Mouse (Mus musculus): Measurements from ENCODE around the gene Lig1.

Gene Lig1

DNA sequence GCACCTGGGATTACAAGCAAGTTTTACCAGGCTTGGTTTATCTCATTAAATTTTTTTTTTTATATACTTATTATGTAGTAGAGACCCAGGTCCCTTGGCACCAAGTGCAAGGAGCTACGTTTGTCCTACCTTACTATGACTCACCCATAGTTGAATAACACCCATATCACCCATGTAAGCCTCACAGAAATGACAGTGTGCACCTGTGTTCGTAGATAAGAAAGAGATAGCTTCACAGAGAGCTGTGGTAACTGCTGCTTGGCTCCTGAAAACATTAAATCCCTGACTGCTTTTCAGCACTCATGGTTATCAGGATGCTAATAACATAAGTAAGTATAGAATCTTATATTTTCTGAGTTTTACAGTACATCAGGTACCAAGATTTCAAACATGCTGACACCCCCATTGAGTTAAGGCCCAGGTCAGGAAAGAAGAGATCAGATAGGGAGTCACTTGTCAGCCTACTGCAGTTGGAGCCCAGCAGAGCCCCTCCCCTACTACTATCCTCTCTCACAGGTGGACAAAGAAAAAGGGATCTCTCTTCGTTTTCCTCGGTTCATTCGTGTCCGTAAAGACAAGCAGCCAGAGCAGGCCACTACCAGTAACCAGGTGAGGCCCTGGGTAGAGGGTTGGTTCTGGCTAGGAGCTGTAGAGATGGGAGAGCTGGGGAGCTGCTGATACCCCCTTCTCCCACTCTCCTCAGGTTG, 33.6 kb downstream of the Lig1 start:
- no peak for DNase-seq (ENCODE audit: low spot score in 2 of 2)

DNA sequence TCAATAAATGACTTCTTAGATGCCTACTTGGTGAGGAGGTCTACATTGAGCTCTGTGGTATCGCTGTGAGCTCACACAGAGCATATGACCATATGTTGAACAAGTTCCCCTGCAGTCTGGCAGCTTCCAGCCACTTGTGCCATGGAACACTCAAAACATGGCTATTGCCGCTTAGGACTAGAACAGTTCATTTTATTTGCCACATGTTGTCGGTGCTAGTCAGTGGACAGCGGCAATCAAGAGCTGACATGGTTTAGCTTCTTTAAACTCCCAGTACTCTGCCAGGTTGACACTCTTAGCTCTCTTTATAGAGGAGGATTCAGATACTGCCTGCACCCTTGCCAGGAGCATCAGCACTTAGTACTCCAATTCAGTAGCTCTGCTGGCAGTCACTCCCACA, 34.3 kb downstream of the Lig1 start:
- DNase-seq (ENCODE audit: low spot score in 2 of 2), result no peak

DNA sequence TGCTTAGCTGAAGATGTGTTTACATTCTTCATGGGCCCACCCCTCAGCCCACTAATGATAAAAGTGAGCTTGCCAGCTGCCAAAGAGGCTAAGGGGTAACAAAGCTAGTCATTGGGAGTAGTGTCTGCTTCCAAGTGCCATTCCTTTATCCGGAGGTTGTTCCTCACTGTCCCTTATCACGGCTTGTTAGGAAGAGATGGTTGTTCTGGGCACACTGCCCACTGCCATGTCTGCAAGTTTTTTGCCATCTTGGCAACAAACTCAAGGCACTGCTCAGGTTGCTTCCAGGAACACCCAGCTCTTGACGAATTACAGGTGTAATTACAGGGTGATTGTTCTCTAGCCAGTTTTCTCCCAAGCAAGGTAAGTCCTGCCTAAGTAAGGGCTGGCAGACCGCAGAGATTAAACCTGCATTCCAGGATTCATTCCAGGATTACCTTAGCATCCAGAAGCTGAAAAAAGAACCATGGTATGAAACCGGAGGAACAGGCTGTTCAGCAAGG, 37.1 kb downstream of the Lig1 start:
- DNase-seq (ENCODE audit: low spot score in 2 of 2), result no peak

DNA sequence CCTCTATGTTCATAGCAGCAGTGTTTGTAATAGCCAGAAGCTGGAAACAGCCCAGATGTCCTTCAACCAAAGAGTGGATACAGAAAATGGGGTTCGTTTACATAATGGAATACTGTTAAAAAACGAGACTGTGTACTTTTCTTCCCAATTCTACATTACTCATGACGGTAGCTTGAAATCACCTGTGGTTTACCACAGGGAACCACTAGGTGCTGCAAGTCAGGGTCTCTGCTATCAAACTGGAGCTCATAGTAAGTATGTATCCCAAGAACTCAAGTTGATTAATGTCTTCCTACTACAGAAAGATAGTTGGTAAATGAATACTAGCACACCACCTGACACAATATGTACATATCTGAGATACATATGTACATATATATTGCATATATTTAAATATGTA, 44.3 kb downstream of the Lig1 start:
- DNase-seq (ENCODE audit: low spot score in 2 of 2), result no peak

DNA sequence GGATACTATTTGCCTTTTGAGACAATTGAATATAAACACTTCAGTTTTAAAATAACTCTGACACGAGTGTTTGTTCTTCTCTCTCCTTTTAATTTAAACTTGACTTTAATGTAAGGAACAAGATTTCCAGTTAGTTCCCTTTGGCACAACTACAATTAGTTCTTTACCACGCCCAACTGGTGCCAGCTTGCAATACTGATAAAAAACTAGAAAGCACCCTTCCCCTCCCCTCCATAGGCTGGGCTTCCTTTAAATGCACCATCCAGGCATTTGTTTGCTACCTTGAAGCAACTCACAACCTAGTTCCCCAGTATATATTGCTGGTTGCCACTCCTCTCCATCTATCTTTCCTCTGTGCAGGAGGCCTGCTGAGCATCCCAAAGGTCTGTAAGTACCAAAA, 47.2 kb downstream of the Lig1 start, which contains the start of gene Pla2g4c:
Gene Pla2g4c (plus strand): TSS at position 340 of the 400 bp plus-strand sequence.
- DNase-seq (ENCODE audit: low spot score in 2 of 2), result no peak

DNA sequence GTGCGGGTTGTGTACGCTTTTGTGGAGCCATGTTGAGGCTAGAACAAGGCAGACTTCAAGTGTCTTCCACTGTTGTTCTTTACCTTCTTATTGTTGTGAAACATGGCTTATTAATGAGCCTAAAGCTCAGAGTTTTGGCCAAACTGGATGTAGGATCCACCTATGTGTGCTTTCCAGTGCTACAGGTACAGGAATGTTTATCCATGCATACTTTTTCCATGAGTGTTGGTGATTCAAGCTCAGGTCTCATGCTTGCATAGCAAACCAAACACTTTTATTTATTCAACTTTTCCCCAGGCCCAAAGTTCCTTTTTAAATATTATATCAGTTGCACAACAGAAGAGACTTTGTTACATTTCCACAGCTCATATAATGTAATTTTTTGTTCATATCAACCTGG, 53.5 kb downstream of the Lig1 start:
- no peak for DNase-seq (ENCODE audit: low spot score in 2 of 2)

DNA sequence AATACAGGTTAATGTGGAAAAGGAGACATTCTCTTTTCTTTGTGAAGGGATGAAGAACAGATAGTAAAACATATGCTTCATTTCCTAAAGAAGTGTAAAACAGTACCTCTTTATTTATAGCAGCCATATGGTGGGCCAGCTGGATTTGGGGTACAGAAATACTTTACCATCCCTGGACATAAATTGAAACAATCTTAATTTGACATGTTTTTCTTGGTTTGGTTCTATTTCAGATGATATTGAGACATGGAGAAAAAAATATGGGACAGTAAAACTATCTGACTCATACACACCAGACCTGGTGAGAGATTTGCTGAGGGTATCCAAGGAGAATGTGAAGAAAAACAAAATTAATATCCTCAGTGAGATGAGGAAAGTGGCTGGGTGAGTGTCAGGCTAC, 78.9 kb downstream of the Lig1 start:
- DNase-seq (ENCODE audit: low spot score in 2 of 2), result no peak

Measured in urinary bladder, postnatal 4 days (tissue).